Mouse (Mus musculus) urinary bladder, adult 2 months (tissue): ENCODE results near the gene Rere. TPM values are rescaled to one million over a fixed set of nuclear protein-coding genes. Genes with fewer than 3 reads are reported as not detected.

ENCODE experiments used
- DNase-seq: peaks from one replicate; pipeline ENCODE4 v3.0.0; 2022; ENCODE audit warnings: low spot score
- polyA plus RNA-seq: library from polyadenylated mRNA; depleted of rRNA; stranded (reverse); fragments of >200 nt; gene quantifications from 2 replicates; pipeline ENCODE4 v1.2.3, GENCODE M21; 2012

Gene Rere
- polyA plus RNA-seq, 1 experiment, result 30.0 TPM

DNA sequence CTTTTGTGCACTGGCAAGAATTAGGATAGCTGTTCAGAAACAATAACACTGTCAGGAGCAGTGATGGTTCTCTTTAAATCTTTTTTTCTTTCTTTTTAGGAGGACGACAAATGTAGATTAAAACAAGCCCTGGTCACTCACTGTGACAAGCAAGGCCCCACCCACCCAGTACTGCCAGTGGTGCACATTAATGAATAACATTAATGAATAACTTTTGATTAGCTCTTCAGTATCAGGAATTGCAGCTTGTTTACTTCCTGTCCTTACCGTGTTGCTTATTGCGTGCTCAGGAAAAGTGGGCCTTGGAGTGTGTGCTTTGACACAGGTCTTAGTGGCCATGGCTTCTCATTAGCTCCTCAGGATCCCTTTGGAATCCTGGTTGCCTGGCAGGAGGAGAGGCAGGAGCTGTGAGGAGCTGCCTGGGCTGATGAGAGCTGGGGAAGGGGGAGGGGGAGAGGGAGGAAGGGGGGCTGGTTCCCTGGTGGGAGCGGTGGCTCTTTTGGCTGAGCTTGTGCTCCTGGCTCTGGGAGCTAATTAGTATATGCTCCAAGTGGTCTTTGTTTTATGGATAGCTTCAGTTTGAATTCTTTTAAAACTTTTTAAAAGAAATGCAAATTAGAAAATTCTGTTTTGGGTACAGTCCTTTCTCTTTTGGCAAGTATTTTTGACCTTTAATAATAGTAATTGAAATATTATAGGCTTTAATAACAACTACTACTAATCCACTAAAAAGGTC is 65.4 kb downstream of the Rere start:
- DNase-seq, result no peak

DNA sequence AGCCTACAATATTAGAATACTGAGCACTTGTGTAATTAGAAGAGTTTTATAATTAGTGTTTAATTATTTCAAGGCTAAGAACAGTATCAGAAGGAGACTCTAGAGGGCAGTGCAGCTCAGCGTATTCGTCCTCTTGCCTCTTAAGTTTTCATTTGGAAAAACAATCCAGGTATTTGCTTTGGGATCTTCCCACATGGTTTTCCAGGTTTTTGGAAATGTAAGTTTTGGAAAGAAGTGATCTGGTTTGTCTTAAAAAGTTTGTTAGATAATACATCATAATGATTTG is 65.9 kb downstream of the Rere start:
- DNase-seq, result no peak

DNA sequence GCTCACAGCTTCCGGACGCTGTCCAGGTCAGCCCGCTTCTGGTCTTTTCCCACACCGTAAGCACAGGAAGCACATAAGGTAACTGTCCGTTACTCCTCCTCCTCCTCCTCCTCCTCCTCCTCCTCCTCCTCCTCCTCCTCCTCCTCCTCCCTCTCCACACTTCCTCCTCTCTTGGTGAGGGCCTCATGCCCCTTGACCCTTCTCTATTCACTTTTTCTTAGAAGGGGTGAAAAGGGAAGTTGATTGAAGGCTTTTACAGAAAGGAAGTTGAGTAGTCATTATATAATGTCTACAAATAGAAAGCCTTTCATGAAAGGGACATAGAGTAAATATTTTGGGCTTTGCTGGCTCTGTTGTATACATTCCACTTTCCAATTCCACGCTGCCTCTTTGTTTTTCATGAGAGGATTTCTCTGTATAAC is 68.2 kb downstream of the Rere start:
- DNase-seq, result no peak

DNA sequence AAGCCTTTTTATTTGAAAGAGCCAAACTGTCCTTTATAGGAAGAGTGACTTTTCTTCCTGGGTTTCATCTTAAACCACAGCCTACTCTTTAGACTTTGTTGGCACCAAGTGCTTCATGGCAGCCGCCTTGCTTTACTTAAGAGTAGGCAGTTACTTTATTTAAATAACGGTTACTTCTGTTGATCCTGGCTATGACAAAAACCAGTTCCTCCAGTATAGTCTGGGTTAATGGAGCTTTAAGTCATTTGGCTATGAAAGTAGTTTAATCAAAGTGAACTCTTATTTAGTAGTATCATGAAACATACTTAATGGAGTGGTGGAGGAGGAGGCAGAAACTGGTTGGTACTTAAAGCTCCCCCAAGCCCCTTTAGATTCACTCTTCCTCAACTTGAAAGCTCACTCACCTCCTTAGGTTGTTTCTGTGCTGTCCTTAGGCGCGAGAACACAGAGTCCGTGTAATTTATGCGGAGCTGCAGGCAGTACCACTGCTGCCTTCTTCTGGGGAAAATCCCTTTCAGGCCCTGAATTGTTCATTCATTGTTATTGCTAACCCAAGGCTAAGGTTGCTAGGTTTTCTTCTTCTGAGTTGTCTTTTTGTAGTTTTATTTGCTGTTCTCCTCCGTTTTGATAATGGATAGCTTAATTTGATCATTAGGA is 70.1 kb downstream of the Rere start:
- DNase-seq, result no peak

DNA sequence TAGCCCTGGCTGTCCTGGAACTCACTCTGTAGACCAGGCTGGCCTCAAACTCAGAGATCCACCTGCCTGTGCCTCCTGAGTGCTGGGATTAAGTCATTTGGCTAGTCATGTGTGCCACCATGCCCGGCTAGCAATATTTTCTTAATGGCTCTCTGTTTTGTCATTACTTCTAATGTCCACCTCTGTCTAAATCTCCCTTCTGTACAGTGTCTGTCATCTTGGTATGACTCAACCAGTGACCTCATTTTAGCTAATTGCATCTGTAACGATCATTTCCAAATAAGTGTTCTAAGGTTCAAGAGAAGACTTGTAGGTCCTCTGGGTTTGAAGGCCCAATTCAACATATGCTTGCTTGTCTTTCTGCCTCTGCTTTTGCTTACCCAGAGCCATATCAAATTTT is 71.3 kb downstream of the Rere start:
- no peak for DNase-seq

DNA sequence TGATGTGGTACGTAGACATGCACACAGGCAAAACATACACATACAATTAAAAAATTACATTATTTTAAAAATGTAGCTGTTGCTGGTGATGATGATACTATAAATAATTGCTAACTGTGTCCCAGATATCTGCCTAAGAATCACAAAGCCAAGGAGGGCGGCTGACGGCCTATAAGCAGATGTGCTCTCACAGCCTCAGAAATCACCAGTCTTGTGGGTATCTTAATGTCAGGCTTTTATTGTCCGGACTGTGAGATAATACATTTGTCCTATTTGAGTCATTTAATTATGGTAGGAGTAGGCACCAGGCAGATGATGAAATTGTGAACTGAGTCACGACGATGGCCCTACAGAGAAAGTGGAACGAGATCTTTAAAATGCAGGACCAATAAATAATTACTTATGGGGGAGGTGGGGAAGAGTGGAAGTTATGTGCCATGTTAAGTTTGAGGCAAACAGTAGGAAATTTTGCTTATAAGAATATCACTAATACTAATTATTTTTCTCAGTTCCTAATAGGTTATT is 72.0 kb downstream of the Rere start:
- DNase-seq, result no peak

DNA sequence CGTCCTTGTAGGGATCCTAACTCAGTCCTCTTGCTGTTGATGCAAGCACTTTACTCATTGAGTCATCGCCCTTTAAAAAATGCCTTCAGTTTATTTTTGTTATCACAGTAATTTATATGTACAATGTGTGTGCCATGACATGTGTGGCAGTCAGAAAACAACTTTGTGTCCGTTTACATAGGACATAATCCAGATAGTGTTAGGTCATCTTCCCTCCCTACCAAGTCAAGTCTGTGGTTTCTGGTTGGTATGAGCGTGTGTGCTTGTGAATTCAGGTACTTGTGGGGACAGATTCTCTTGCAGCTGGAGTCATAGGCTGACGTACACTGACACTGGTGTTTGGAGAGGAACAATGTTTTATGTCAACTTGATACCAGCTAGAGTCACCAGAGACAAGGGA is 74.4 kb downstream of the Rere start:
- DNase-seq, result no peak

DNA sequence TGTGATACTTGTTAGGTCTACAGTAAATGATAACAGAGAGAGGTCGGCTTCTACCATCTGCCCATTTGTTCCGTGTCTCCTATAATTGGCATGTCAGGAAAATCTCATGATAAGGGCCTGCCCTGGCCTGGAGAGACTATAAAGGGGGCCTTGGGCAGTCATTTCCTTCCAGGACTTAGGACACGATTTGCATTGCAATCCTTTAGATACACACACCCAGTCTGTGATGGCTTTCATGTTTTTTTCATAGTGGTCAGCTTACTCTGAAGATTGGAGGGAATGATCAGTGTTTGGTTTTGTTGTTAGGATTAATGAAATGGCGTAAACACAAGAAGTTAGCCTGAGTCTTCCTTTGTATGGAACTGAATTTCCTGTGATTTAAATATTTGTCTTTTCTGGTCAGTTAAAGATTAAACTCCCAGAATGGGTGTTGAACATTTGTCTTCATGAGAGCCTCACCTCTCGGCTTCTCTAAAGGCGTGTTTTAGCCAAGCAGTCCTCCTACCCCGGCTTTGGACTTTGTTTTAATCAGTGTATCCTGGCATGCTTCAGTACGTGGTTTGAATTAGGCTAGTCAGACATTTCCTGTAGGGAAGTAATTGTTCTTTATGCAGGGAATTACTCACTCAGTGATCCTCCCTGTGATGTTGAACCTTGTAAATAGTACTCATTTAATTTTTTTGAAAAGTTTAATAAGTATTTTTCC is 80.7 kb downstream of the Rere start:
- DNase-seq, result no peak

DNA sequence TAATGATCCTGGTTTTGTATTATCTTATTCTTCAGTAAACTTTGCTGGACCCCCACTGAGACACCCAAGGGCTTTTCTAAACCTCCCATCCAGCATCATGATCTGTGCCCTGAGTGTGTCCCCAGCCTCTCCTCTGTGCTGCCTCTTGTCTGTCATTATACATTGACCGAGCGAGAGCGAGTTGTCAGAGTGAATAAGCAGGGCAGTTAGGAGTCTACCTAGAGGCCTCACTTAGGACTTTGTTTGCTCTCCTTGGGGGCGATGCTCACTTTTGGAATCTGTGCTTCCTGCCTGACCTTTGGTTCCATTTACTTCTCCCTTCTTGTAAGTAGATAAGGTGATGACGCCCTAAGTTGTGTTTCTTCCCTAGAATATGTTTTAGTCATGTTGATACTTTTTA is 81.4 kb downstream of the Rere start:
- no peak for DNase-seq

DNA sequence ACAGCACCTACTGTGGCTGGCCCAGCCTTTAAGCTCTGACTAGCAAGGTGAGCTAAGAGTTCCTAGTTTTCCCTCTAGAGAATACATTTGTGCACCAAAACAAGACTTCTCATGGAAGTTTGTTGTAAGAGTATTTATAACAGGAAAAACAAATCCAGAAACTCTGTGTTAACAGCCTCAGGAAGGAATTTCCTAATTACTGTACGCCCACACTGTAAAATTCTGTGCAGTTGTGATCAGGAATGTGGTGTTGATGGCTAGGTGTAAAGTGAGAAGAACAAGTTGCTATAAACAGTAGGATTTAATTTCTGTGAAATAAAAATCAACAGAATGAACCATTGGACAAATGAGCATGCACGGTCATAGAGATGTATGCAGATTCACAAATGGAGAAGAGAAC is 83.3 kb downstream of the Rere start:
- DNase-seq, result no peak

DNA sequence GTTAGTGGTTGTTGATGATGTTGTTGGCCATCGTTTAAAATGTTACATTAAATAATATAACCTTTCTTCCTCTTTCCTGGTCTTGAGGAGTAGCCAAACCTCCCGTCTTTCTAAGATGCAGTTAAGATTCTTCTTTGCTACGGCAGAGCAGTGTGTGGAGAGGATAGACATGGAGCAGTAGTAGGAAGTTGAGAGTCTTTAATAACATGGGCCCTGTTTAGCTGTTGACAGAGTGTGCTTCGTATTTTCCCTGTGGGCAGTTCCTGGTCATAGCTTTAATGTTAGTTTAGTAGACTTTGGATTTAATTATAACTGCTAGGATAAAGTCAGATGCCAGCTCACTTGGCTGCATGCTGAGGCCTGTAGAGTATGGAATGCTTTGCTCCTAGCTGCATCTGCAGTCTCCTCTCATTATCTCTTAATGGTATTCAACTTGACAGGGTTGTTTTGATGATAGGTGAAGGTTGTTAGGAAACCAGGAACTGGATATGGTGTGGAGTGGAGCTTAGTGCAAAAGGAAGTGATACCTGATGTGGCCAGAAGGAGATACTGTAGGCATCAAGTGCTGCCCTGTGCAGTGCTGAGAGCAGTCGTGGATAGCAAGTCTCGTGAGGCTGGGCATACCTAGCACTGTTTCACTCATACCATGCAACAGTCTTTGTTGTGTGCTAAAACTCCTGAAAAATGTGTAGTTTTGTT is 85.2 kb downstream of the Rere start:
- no peak for DNase-seq

DNA sequence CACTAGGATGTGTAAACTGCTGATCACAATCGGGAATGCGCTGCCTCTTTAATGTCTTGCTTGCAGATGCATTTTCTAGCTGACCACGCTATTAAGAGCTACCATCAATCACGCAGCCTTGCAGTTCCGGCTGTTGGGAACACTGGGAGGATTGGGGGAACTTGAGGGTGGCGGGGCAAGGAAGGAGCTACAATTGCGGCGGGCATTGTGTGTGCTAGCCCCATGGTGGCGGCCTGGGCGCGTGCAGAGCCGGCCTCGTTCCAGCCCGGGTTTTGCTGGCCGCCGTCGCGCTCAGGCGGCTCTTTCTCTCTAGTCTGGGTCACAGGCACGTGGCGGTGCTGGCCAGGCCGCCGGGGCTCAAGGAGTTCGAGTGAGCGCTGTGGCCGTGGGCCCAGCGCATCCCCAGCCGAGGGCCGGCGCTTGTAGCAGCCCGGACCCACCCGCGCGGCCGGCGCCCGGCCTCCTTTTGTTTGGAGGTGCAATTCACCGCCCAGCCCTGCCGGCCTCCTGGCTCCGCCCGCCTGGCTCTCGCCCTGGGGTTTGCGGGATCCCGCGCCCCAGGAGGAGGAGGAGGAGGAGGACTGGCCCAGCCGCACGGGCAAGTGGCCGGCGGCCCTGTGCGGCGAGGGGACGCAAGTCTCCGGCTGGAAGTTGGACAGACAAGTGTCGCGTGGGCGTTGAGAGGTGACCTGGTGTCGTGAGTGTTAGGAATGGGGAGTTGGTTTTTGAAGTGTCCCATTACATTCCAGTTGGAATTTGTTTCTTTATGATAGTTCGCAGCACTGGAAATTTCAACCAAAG is 90.3 kb downstream of the Rere start:
- DNase-seq, result peak; percentile 61

DNA sequence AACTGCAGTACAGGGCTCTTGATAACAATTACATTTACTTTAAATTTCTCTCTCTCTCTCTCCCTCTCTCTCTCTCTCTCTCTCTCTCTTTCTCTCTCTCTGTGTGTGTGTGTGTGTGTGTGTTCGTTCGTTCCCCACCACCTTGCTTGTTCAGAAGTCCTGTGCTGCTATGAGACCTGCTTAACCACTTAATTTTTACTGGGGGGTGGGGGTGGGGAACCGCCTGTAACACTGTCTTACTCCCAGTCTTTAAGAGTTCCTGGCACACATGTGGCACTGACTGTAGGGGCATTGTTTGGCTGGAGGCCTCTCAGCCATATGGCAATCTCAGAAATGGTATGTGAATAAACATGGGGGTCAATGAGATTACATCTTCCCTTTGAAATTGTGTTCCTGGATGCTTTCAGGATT is 91.2 kb downstream of the Rere start:
- DNase-seq, result no peak

DNA sequence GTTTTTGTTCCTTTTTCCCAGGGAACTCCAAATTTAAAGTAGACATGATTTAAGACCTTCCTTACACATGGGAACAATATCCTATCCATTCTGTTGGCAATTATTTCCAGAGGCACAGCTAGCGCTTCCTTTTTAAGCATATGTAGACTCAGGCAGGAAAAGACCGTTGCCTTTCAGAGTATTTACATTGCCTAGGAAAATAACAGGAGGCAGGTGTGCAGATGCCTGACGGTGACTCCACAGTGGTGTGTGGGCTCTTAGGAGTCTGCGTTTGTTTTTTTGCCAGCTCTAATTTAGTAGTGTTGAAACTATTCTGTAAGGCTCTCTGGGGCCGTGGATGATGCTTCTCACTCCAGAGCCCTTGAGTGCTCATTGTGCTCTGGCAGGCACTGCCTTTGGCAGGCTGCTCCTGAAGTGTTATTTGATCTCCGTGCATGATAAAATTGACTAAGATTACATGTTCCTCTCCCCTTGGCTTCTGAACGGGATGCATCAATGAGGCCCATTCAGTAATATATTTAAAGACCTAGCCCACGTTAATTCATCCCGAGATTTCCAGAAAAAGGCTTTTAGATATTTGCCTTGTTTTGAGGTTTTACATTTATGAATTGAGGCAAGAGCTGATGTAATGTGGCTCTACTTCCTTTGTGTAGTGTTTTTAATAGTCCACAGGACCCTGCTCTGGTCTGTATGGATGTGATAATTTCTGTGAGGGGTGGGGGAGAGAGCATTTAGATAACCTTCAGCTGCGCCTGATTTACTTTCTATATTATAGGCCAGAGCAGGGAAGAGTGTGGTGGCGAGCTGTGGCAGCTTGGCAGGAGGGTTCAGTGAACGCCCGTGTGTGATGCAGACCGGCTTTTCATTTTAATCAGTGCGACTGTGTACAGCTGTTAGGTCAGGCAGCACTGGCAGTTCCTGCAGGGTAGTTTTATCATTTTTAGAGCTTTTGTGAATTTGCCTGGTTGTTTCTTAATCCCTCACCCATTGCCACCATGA is 92.0 kb downstream of the Rere start:
- no peak for DNase-seq

DNA sequence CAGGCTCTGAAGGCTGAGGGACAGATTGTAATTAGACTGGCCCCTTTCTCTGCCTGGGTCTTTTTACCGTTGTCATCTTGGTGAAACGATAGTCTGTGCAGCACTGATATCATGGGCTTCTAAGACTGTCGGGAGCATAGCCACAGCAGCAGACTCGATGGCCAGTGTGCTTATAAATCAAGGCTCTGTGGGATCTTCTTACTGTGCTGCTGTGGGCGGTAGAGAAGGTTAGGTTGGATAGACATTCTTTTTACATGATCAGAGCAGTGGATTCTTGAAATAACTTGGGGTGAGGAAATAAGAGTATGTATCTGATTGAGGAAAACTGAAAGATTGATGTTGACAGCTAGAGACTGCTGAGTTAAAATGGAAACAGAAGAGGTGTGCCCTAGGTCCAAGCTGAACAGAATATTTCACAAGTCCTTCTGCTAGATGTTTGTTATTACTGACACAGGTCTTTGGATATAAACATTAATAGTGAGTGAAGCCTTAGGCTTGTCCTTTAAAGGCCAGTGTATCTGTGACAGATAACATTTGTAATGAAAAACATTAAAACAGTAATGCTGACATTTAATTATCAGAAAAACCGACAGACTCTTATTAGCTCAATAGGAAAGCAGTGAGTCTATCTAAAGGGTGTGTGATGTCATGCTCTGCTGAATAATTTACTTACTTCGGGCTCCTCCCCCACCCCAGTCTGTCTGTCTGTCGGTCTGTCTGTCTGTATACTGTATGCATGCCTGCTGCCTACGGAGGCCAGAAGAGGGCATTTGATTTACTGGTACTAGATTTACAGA is 93.4 kb downstream of the Rere start:
- DNase-seq, result no peak

DNA sequence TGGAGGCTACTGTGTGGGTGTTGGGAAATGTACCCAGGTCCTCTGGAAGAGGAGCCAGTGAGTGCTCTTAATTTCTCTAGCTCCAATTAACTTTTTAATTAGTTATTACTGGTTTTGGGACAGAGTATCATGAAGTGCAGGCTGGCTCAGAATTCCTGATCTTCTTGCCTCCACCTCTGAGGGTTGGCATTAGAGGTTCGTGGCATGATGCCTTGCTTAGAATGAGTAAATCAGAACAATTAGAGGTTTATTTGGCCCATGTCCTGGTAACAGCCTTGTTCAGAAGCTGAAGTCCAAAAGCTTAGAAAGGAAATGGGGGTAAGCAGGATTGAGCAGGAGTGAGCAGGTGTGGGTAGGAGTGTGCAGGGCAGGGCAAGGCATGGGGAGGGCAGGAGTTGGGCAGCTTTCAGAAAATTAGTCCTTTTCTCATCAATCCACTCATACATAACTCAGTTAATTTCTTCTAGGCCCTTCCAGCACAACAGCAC is 94.0 kb downstream of the Rere start:
- no peak for DNase-seq

DNA sequence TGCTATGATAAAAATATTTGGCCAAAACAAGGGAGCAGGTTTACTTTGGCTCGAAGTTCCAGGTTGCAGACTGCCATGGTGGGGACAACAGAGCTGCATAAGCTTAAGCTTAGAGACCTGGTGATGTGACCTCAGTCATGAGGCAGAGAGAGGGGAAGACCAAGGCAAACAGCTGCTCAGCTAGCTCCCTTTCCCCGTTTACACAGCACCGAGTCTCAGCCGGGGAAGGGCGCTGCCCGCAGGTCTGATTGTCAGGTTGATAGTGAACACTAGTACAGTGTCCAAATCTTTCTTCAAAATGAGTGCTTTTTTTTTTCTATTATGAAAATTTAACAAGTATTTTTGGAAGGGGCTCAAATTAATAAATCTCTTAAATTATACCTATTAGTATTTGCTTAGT is 97.9 kb downstream of the Rere start:
- DNase-seq, result no peak

DNA sequence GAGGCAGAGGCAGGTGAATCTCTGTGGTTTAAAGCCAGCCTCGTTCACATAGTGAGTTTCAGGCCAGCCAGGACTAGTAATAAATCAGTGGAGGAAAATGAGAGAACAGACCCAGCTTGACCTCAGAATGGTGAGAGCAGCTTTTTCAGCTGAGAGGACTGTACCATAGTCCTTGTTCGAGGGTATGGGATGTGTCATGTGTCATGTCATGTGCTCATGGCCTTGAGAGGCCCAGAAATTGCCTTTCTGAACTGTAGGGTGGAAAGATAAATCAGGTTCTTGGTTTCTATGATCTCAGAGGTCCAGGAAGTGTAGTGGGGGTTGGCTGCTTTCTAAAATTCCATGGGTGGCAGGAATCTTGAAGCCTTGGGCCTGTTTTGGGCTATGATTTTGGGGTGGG is 98.3 kb downstream of the Rere start:
- DNase-seq, result no peak

DNA sequence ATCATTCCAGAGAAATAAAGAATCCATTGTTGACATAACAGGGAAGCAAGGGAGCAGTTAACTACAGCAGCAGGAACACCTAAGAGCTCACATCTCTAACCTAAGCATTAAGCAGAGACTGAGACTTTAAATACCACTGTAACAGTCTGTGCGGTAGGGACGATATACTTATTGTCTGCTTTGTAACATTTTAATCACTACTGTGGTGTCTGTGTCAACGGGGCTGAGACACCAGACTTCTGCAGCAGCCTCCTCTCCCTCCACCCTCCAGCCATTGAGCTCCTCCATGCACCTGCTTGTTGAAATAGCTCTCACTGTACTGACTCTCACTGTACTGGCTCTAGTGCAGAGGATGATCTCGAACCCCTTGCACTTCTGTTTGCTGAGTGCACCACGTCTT is 98.8 kb downstream of the Rere start:
- no peak for DNase-seq
